Mouse (Mus musculus): ENCODE results near the gene Gm266. TPM values are rescaled to one million over a fixed set of nuclear protein-coding genes. Genes with fewer than 3 reads are reported as not detected.
A peak's percentile ranks its signal among the peaks of the same experiment; 100 is the strongest.

Gene Gm266
- total and polyA plus RNA-seq, 2 experiments from 2014 or later = 8.4 to 12.6 TPM

- Histone ChIP-seq H3K27me3 (ENCODE audit: insufficient read depth, low read length) (no peaks in the 10 kb centered on the region), H3K4me3 (ENCODE audit: low read depth, low read length) (no peak overlapping the region), H3K27ac (ENCODE audit: low read depth, low read length) (no peak overlapping the region), H3K4me2 (ENCODE audit: low read depth, low read length, poor library complexity, severe bottlenecking) (no peak overlapping the region), H3K4me1 (ENCODE audit: insufficient read depth, low read length) (no peaks in the 10 kb centered on the region), H3K9me3 (ENCODE audit: low read length) (no peaks in the 10 kb centered on the region), H3K36me3 (ENCODE audit: insufficient read depth, low read length) (no peaks in the 10 kb centered on the region), H3K9ac (replicated peaks; ENCODE audit: low read length, poor library complexity, severe bottlenecking) (no peak overlapping the region)
- ATAC-seq (ENCODE audit: low FRiP score) (no peak), DNase-seq (ENCODE audit: low spot score) (no peak)
- no peak for TF ChIP-seq CTCF (IDR thresholded peaks at IDR 0.05)
- 90% methylated on average over 10 of the region's 10 CpGs for WGBS
Measured at GRCm38 (mm10) chr12:111507962-111508361, 22.3 kb upstream of the Gm266 start.

- ATAC-seq (ENCODE audit: low FRiP score) = no peak
- no peak overlapping the region for H3K4me2 ChIP-seq (ENCODE audit: low read depth, low read length, poor library complexity, severe bottlenecking)
- 71% methylated on average over 5 of the region's 5 CpGs for WGBS
- DNase-seq (ENCODE audit: low spot score) = no peak
- H3K36me3 ChIP-seq (ENCODE audit: insufficient read depth, low read length) = no peaks in the 10 kb centered on the region
- H3K27me3 ChIP-seq (ENCODE audit: insufficient read depth, low read length) = no peaks in the 10 kb centered on the region
- no peak overlapping the region for H3K9ac ChIP-seq (replicated peaks; ENCODE audit: low read length, poor library complexity, severe bottlenecking)
- H3K4me3 ChIP-seq (ENCODE audit: low read depth, low read length) = no peak overlapping the region
- H3K4me1 ChIP-seq (ENCODE audit: insufficient read depth, low read length) = no peaks in the 10 kb centered on the region
- H3K9me3 ChIP-seq (ENCODE audit: low read length) = no peaks in the 10 kb centered on the region
- H3K27ac ChIP-seq (ENCODE audit: low read depth, low read length) = no peak overlapping the region
- TF ChIP-seq CTCF (IDR thresholded peaks at IDR 0.05) = no peak
Measured at GRCm38 (mm10) chr12:111507001-111507400, 21.4 kb upstream of the Gm266 start.

- H3K9me3 ChIP-seq (ENCODE audit: low read length) = no peaks in the 10 kb centered on the region
- no peaks in the 10 kb centered on the region for H3K4me1 ChIP-seq (ENCODE audit: insufficient read depth, low read length)
- peak; percentile 97 for TF ChIP-seq CTCF (IDR thresholded peaks at IDR 0.05)
- ATAC-seq (ENCODE audit: low FRiP score) (peak; percentile 70; the same call in 1 of the 2 replicates), DNase-seq (ENCODE audit: low spot score) (peak; percentile 96)
- peak overlapping the region; percentile 31 for H3K4me3 ChIP-seq (ENCODE audit: low read depth, low read length)
- 0 out of 2 replicates have a peak overlapping the region, but pooled peaks have one; percentile 42 for H3K9ac ChIP-seq (replicated peaks; ENCODE audit: low read length, poor library complexity, severe bottlenecking)
- H3K4me2 ChIP-seq (ENCODE audit: low read depth, low read length, poor library complexity, severe bottlenecking) = peak overlapping the region; percentile 54
- no peaks in the 10 kb centered on the region for H3K36me3 ChIP-seq (ENCODE audit: insufficient read depth, low read length)
- 0 out of 2 replicates have a peak overlapping the region, but pooled peaks have one; percentile 14 for H3K27ac ChIP-seq (ENCODE audit: low read depth, low read length)
- WGBS = 3% methylated on average over 12 of the region's 12 CpGs
- H3K27me3 ChIP-seq (ENCODE audit: insufficient read depth, low read length) = no peaks in the 10 kb centered on the region
Measured at GRCm38 (mm10) chr12:111504904-111505303, 19.3 kb upstream of the Gm266 start.

- no peak for DNase-seq (ENCODE audit: low spot score)
- H3K9me3 ChIP-seq (ENCODE audit: low read length) = no peaks in the 10 kb centered on the region
- H3K27me3 ChIP-seq (ENCODE audit: insufficient read depth, low read length) = no peaks in the 10 kb centered on the region
- WGBS = 76% methylated on average over 5 of the region's 5 CpGs
- no peak for TF ChIP-seq CTCF (IDR thresholded peaks at IDR 0.05)
- H3K4me3 ChIP-seq (ENCODE audit: low read depth, low read length) = no peak overlapping the region
- no peak overlapping the region for H3K9ac ChIP-seq (replicated peaks; ENCODE audit: low read length, poor library complexity, severe bottlenecking)
- no peak for ATAC-seq (ENCODE audit: low FRiP score)
- H3K27ac ChIP-seq (ENCODE audit: low read depth, low read length) = no peak overlapping the region
- no peaks in the 10 kb centered on the region for H3K4me1 ChIP-seq (ENCODE audit: insufficient read depth, low read length)
- no peaks in the 10 kb centered on the region for H3K36me3 ChIP-seq (ENCODE audit: insufficient read depth, low read length)
- H3K4me2 ChIP-seq (ENCODE audit: low read depth, low read length, poor library complexity, severe bottlenecking) = peak overlapping the region; percentile 54; the same call in 1 of the 2 replicates
Measured at GRCm38 (mm10) chr12:111503571-111503970, 17.9 kb upstream of the Gm266 start.

- no peak for DNase-seq (ENCODE audit: low spot score)
Measured at GRCm38 (mm10) chr12:111503063-111503567, 17.5 kb upstream of the Gm266 start.

GRCm38 (mm10) chr12:111500725-111501124 is 15.1 kb upstream of the Gm266 start:
- DNase-seq (ENCODE audit: low spot score) = peak; percentile 79
- Histone ChIP-seq H3K27ac (ENCODE audit: low read depth, low read length) (peak overlapping the region; percentile 43; the same call in 1 of the 2 replicates), H3K36me3 (ENCODE audit: insufficient read depth, low read length) (no peaks in the 10 kb centered on the region), H3K9me3 (ENCODE audit: low read length) (no peaks in the 10 kb centered on the region), H3K4me3 (ENCODE audit: low read depth, low read length) (no peak overlapping the region), H3K4me1 (ENCODE audit: insufficient read depth, low read length) (no peaks in the 10 kb centered on the region), H3K4me2 (ENCODE audit: low read depth, low read length, poor library complexity, severe bottlenecking) (no peak overlapping the region), H3K9ac (replicated peaks; ENCODE audit: low read length, poor library complexity, severe bottlenecking) (no peak overlapping the region), H3K27me3 (ENCODE audit: insufficient read depth, low read length) (no peaks in the 10 kb centered on the region)
- 16% methylated on average over 5 of the region's 5 CpGs for WGBS
- no peak for TF ChIP-seq CTCF (IDR thresholded peaks at IDR 0.05)
- peak; percentile 65 for ATAC-seq (ENCODE audit: low FRiP score)

More at GRCm38 (mm10) chr12:111503063-111503567, 17.5 kb upstream of the Gm266 start:
- WGBS = 88% methylated on average over 12 of the region's 12 CpGs
- no peaks in the 10 kb centered on the region for H3K9me3 ChIP-seq (ENCODE audit: low read length)
- no peak for ATAC-seq (ENCODE audit: low FRiP score)
- no peak for TF ChIP-seq CTCF (IDR thresholded peaks at IDR 0.05)
- no peaks in the 10 kb centered on the region for H3K27me3 ChIP-seq (ENCODE audit: insufficient read depth, low read length)
- no peaks in the 10 kb centered on the region for H3K36me3 ChIP-seq (ENCODE audit: insufficient read depth, low read length)
- no peak overlapping the region for H3K9ac ChIP-seq (replicated peaks; ENCODE audit: low read length, poor library complexity, severe bottlenecking)
- no peak overlapping the region for H3K4me3 ChIP-seq (ENCODE audit: low read depth, low read length)
- no peaks in the 10 kb centered on the region for H3K4me1 ChIP-seq (ENCODE audit: insufficient read depth, low read length)
- H3K4me2 ChIP-seq (ENCODE audit: low read depth, low read length, poor library complexity, severe bottlenecking) = no peak overlapping the region
- no peak overlapping the region for H3K27ac ChIP-seq (ENCODE audit: low read depth, low read length)

Data from midbrain, postnatal 0 days (tissue).